Comparison of ENCODE assay signal across 18 mouse cellular contexts in the genomic region with DNA sequence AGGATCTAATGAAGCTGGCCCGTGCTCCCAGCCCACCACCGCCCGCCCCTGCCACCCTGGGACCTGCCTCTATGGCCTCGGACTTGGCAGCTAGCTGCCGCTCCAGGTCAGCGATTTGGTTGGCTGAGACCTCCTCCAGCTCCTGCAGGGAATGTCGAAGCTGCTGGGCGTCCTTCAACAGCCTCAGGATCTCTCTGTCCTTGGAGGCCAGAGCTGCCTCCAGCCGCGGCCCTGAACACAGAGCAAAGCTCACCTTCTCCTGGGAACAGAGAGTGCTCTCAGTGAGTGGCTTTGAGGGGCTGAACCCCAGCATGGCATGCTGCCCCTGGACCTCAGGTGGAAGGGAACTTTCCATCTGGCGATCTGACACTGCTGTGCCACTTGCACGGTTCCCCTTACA. TPM values are rescaled to one million over a fixed set of nuclear protein-coding genes. Genes with fewer than 3 reads are reported as not detected.
A peak's percentile ranks its signal among the peaks of the same experiment; 100 is the strongest.
DNase-seq lines count a peak whose midpoint lies in the region; ATAC-seq and TF ChIP-seq lines count a peak whose summit lies in the region.
"Had no signal": no experiment of that assay in that cellular context is flagged by ENCODE, and none has a peak within 500 bp of the region (broad histone marks: within the 10 kb centered on the region; RNA-seq: fewer than 3 reads in every experiment).

No protein-coding gene starts in this region.

- no peak overlapping the region for H3K27ac ChIP-seq in hindbrain, postnatal 0 days
- H3K27ac ChIP-seq: embryonic facial prominence, embryonic 10.5 days; embryonic facial prominence, embryonic 12.5 days; forebrain, embryonic 13.5 days; forebrain, embryonic 15.5 days had no signal

- no peak for ATAC-seq in hindbrain, postnatal 0 days
- no peak for ATAC-seq in frontal cortex, adult (ENCODE audit: low TSS enrichment)
- ATAC-seq: forebrain, embryonic 13.5 days; forebrain, embryonic 15.5 days; forebrain, postnatal 0 days had no signal

- H3K27me3 ChIP-seq in hindbrain, postnatal 0 days (ENCODE audit: insufficient read depth, low read length): no peaks in the 10 kb centered on the region
- H3K27me3 ChIP-seq: embryonic facial prominence, embryonic 12.5 days; forebrain, embryonic 13.5 days; forebrain, embryonic 15.5 days had no signal

- 72% methylated on average over 12 of the region's 12 CpGs for WGBS in hindbrain, postnatal 0 days

- H3K4me2 ChIP-seq in hindbrain, postnatal 0 days (ENCODE audit: low read depth, low read length): no peak overlapping the region
- H3K4me2 ChIP-seq: embryonic facial prominence, embryonic 12.5 days; forebrain, embryonic 13.5 days; forebrain, embryonic 15.5 days had no signal

- TF ChIP-seq CTCF in hindbrain, postnatal 0 days (IDR thresholded peaks at IDR 0.05; ENCODE audit: low read depth): no peak

- H3K9me3 ChIP-seq in hindbrain, postnatal 0 days (ENCODE audit: low read length): no peaks in the 10 kb centered on the region
- H3K9me3 ChIP-seq: embryonic facial prominence, embryonic 10.5 days; embryonic facial prominence, embryonic 12.5 days; forebrain, embryonic 13.5 days; forebrain, embryonic 15.5 days had no signal

- no peak overlapping the region for H3K4me3 ChIP-seq in hindbrain, postnatal 0 days (ENCODE audit: low read length)
- H3K4me3 ChIP-seq: embryonic facial prominence, embryonic 10.5 days; embryonic facial prominence, embryonic 12.5 days; forebrain, embryonic 13.5 days; forebrain, embryonic 15.5 days had no signal

- no peaks in the 10 kb centered on the region; the same call in 1 of the 2 replicates for H3K36me3 ChIP-seq in hindbrain, postnatal 0 days (ENCODE audit: insufficient read depth, low read length)
- H3K36me3 ChIP-seq: embryonic facial prominence, embryonic 12.5 days had no signal

- DNase-seq in adrenal gland, adult 2 months: peak; percentile 68
- DNase-seq in adrenal gland, postnatal 4 days (ENCODE audit: low spot score in 2 of 2): no peak
- peak; percentile 43 for DNase-seq in ovary, adult 18-20 months (ENCODE audit: low spot score)
- no peak for DNase-seq in ovary, postnatal 14 days (ENCODE audit: low spot score)
- DNase-seq in adrenal gland, postnatal 14 days: peak; percentile 58
- peak; percentile 49 for DNase-seq in adrenal gland, postnatal 25 days
- DNase-seq in hindbrain, postnatal 0 days (ENCODE audit: low spot score): no peak
- DNase-seq: cerebellum, adult 11-12 months; cerebellum, adult 2 months; cerebellum, adult 9-10 months; cerebellum, postnatal 10 days; cerebellum, postnatal 25 days; forebrain, postnatal 0 days had no signal

- no peak overlapping the region for H3K9ac ChIP-seq in hindbrain, postnatal 0 days (replicated peaks; ENCODE audit: low read length)
- H3K9ac ChIP-seq: embryonic facial prominence, embryonic 12.5 days; forebrain, embryonic 13.5 days; forebrain, embryonic 15.5 days; forebrain, postnatal 0 days had no signal

- no peaks in the 10 kb centered on the region for H3K4me1 ChIP-seq in hindbrain, postnatal 0 days (ENCODE audit: insufficient read depth, low read length)
- H3K4me1 ChIP-seq: embryonic facial prominence, embryonic 12.5 days had no signal

RNA-seq across cellular contexts. Expression of a gene that starts 28.1 kb away (rescaled TPM):
- total RNA-seq in adrenal gland, adult 2 months (2021): 1 to 10 TPM; 5.6 to 9.2 TPM
- 24.3 and 27.4 TPM in 2 replicates for polyA plus RNA-seq in adrenal gland, adult 2 months (2012; rRNA removed)
- 10 to 100 TPM; 12.8 to 13.6 TPM for total RNA-seq in adrenal gland, postnatal 4 days (2021)
- 7.1 and 8.8 TPM in 2 replicates for total RNA-seq in adrenal gland, postnatal 14 days (2021)
- 6.2 and 8.8 TPM in 2 replicates for total RNA-seq in adrenal gland, postnatal 25 days (2021)
- total RNA-seq in hindbrain, postnatal 0 days (2014; rRNA removed): 48.9 and 52.5 TPM in 2 replicates
- 28.0 and 28.3 TPM in 2 replicates for polyA plus RNA-seq in hindbrain, postnatal 0 days (2015; fragmentation: Nextera tagmentation; extraction: Ambion mirVana)

RNA-seq across cellular contexts. Expression of a gene that starts 39.5 kb away (rescaled TPM):
- total RNA-seq in adrenal gland, adult 2 months (2021): 10 to 100 TPM; 28.8 to 32.1 TPM
- polyA plus RNA-seq in adrenal gland, adult 2 months (2012; rRNA removed): 138 and 147 TPM in 2 replicates
- 10 to 100 TPM; 49.7 to 54.1 TPM for total RNA-seq in adrenal gland, postnatal 4 days (2021)
- total RNA-seq in adrenal gland, postnatal 14 days (2021): 35.6 and 43.0 TPM in 2 replicates
- 36.4 and 46.0 TPM in 2 replicates for total RNA-seq in adrenal gland, postnatal 25 days (2021)
- total RNA-seq in hindbrain, postnatal 0 days (2014; rRNA removed): 24.7 and 31.0 TPM in 2 replicates
- 6.5 and 6.6 TPM in 2 replicates for polyA plus RNA-seq in hindbrain, postnatal 0 days (2015; fragmentation: Nextera tagmentation; extraction: Ambion mirVana)

Comparison
In these comparisons a context has a peak if more than half of its experiments do, and no peak if none do; other contexts are left out.
1. DNase-seq: peak in adrenal gland, adult 2 months (single experiment), ovary, adult 18-20 months (single experiment), adrenal gland, postnatal 14 days (single experiment) and adrenal gland, postnatal 25 days (single experiment); none in adrenal gland, postnatal 4 days (0 of 2), ovary, postnatal 14 days (single experiment) and hindbrain, postnatal 0 days (single experiment).